8 mouse cellular contexts compared by ENCODE assay signal in genomic region chr17:86249499-86250405, GRCm38 (mm10).
DNase-seq lines count a peak whose midpoint lies in the region; ATAC-seq and TF ChIP-seq lines count a peak whose summit lies in the region.
"Had no signal": no experiment of that assay in that cellular context is flagged by ENCODE, and none has a peak within 500 bp of the region (broad histone marks: within the 10 kb centered on the region; RNA-seq: fewer than 3 reads in every experiment).

No protein-coding gene starts in this region.

- no peak overlapping the region for H3K4me2 ChIP-seq in hindbrain, postnatal 0 days (ENCODE audit: low read depth, low read length)
- H3K4me2 ChIP-seq: liver, embryonic 15.5 days had no signal

- no peak overlapping the region for H3K9ac ChIP-seq in hindbrain, postnatal 0 days (replicated peaks; ENCODE audit: low read length)
- H3K9ac ChIP-seq: liver, embryonic 15.5 days had no signal

- TF ChIP-seq POLR2A in brain, embryonic 14.5 days (IDR thresholded peaks at IDR 0.05; ENCODE audit: borderline replicate concordance, extremely low read depth, insufficient read depth, insufficient read length, poor library complexity, severe bottlenecking): no peak

- TF ChIP-seq CTCF in brain, embryonic 14.5 days (IDR thresholded peaks at IDR 0.05; ENCODE audit: borderline replicate concordance, extremely low read depth, insufficient read depth, insufficient read length): no peak
- no peak for TF ChIP-seq CTCF in hindbrain, postnatal 0 days (IDR thresholded peaks at IDR 0.05; ENCODE audit: low read depth)

- 55% methylated on average over 21 of the region's 21 CpGs for WGBS in hindbrain, postnatal 0 days

- peak overlapping the region; percentile 74 for H3K27ac ChIP-seq in hindbrain, postnatal 0 days
- H3K27ac ChIP-seq: liver, embryonic 15.5 days had no signal

- H3K4me3 ChIP-seq in hindbrain, postnatal 0 days (ENCODE audit: low read length): no peak overlapping the region
- H3K4me3 ChIP-seq: liver, embryonic 15.5 days had no signal

- peaks cover 19% of the 10 kb centered on the region for H3K4me1 ChIP-seq in hindbrain, postnatal 0 days (ENCODE audit: insufficient read depth, low read length)
- H3K4me1 ChIP-seq: liver, embryonic 15.5 days had no signal

- no peak for ATAC-seq in hindbrain, postnatal 0 days

- no peaks in the 10 kb centered on the region for H3K27me3 ChIP-seq in hindbrain, postnatal 0 days (ENCODE audit: insufficient read depth, low read length)
- H3K27me3 ChIP-seq: liver, embryonic 15.5 days had no signal

- peak; percentile 66 for DNase-seq in brain, embryonic 14.5 days (ENCODE audit: low read depth)
- DNase-seq in cerebellum, adult 8-10 months: peak; percentile 81
- peak; percentile 63 for DNase-seq in hindbrain, postnatal 0 days (ENCODE audit: low spot score)
- DNase-seq in left cerebral cortex, postnatal 36 days (ENCODE audit: low spot score in 2 of 2): peak; percentile 91 to 95
- no peak for DNase-seq in adrenal gland, postnatal 25 days
- DNase-seq in kidney, postnatal 25 days: no peak
- DNase-seq in thymus, postnatal 14 days: no peak

- intact Hi-C loops in left cerebral cortex, postnatal 36 days (cut with DNase I): loop anchor here (1.0 to 5.0 kb wide), 4 partner anchors 35 to 96 kb away; partner anchors contain the start of gene Prkce

- H3K9me3 ChIP-seq in hindbrain, postnatal 0 days (ENCODE audit: low read length): no peaks in the 10 kb centered on the region
- H3K9me3 ChIP-seq: liver, embryonic 15.5 days had no signal

- H3K36me3 ChIP-seq in hindbrain, postnatal 0 days (ENCODE audit: insufficient read depth, low read length): no peaks in the 10 kb centered on the region
- H3K36me3 ChIP-seq: liver, embryonic 15.5 days had no signal

Comparison
In these comparisons a context has a peak if more than half of its experiments do, and no peak if none do; other contexts are left out.
1. DNase-seq: peak in brain, embryonic 14.5 days (single experiment), cerebellum, adult 8-10 months (single experiment), hindbrain, postnatal 0 days (single experiment) and left cerebral cortex, postnatal 36 days (2 of 2); none in adrenal gland, postnatal 25 days (single experiment), kidney, postnatal 25 days (0 of 2) and thymus, postnatal 14 days (single experiment).